Mouse (Mus musculus) brain, embryonic 14.5 days (tissue): ENCODE measurements at regions not wholly inside any gene's neighbourhood (a gene's known extent, or its start where the extent isn't known, plus 50 kb on each side); places are given as distances from the start of the nearest gene placed in this dataset.

ENCODE experiments used
- CTCF ChIP-seq: fragments of 200-500 bp; IDR thresholded peaks from 2 replicates; pipeline ENCODE4 v1.5.1; 2012; ENCODE audit warnings: inconsistent platforms, mild to moderate bottlenecking, moderate library complexity, borderline replicate concordance; ENCODE audit not compliant: insufficient read depth, insufficient read length; ENCODE audit errors: extremely low read depth
- POLR2A ChIP-seq: fragments of 200-500 bp; IDR thresholded peaks from 2 replicates; pipeline ENCODE4 v1.6.1; 2012; ENCODE audit warnings: mild to moderate bottlenecking, inconsistent platforms, borderline replicate concordance; ENCODE audit not compliant: poor library complexity, insufficient read depth, insufficient read length, severe bottlenecking; ENCODE audit errors: extremely low read depth

DNA sequence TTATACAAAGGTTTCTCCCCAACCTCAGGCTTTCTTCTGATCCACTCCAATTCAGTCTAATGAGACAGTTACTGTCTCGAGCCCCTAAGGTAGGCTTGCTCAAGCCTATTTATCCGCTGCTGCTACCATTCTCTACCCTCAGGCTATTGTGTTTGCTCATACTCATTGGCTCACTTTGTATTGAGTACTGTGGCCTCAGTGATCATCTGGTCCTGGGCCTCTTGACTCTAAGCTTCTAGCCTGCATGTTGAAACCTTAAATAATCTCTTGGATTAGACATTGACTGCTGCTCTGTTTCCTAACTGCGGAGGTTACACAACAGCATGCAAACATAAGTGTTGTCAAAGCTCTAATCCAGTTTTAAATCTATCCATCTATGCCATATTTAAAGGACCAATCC is 99.4 kb upstream of the Pkn2 start:
- TF ChIP-seq CTCF (no peak), POLR2A (no peak)
